Mouse (Mus musculus) neutrophil, adult 65 days (primary cell): ENCODE results near the gene Taf9b. TPM values are rescaled to one million over a fixed set of nuclear protein-coding genes. Genes with fewer than 3 reads are reported as not detected.

Source experiments
- total RNA-seq: library from RNA; stranded (reverse); gene quantifications from 2 replicates; pipeline ENCODE4 v1.2.4, GENCODE M21; 2023

The Taf9b gene
- 0.47 and 1.1 TPM in 2 replicates for total RNA-seq

GRCm38 (mm10) chrX:106221058-106221457 is at the start of gene Taf9b:
Gene Taf9b, minus strand, starts transcription at chrX:106221158.

DNA sequence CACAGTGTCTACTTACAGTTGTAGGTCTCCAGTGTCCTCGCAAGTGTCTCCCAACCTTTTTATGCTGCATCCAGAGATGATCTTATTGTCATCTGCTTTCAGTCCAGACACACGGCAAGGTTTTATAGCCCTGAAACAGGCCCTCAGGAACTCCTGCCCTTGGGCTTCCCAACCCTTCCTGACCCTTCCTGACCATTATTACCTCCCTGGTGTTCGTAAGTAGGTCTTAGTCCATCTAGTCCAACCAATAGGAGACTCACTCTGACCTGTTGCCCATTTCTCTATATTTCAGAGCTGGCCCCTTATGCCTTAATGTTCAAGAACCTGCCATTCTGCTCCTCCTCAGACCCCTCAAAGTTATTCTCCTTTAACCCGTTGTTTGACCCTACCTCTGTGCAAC is 34.3 kb upstream of the Taf9b start, which contains the start of gene Fnd3c2:
Gene Fnd3c2 (minus strand): TSS at position 101 of the 400 bp plus-strand sequence.

GRCm38 (mm10) chrX:106186713-106187649 is 34.0 kb downstream of the Taf9b start, which contains the start of gene Pgk1:
Gene Pgk1, plus strand, starts transcription at chrX:106187100.

Other genes starting within 250 kb of the Taf9b start
- gene Magt1, start 209.3 kb downstream of the Taf9b start, total RNA-seq = 30.3 and 34.4 TPM in 2 replicates
- gene Cox7b, start 205.5 kb downstream of the Taf9b start, total RNA-seq = 46.2 and 61.7 TPM in 2 replicates
- gene Atp7a, start 193.9 kb downstream of the Taf9b start, total RNA-seq = 29.2 and 41.7 TPM in 2 replicates
- 178 and 182 TPM in 2 replicates for gene Tlr13, start 78.0 kb downstream of the Taf9b start, total RNA-seq
- gene Pgk1, start 34.1 kb downstream of the Taf9b start, total RNA-seq = 312 TPM in 2 replicates
- gene Fnd3c2, start 34.2 kb upstream of the Taf9b start, total RNA-seq = not detected in 2 replicates